Mouse (Mus musculus) limb, embryonic 12.5 days (tissue): ENCODE data around the gene Adipoq. TPM values are rescaled to one million over a fixed set of nuclear protein-coding genes. Genes with fewer than 3 reads are reported as not detected.

ENCODE experiments used
- ATAC-seq: fragments of 200-750 bp; cut with Nextera tagmentation; 2 replicates; pipeline ENCODE4 v1.8.0; 2017; ENCODE audit warnings: low read depth, moderate TSS enrichment; ENCODE audit not compliant: insufficient number of reproducible peaks, insufficient read depth, low FRiP score, low TSS enrichment
- H3K27ac ChIP-seq: fragments of 300-500 bp; sonication (generic); 2 replicates; pipeline ENCODE4 v1.5.1; 2016; ENCODE audit warnings: mild to moderate bottlenecking, moderate library complexity
- H3K27me3 ChIP-seq: fragments of 300-500 bp; sonication (generic); 2 replicates; pipeline ENCODE4 v1.6.1; 2016; ENCODE audit warnings: mild to moderate bottlenecking, moderate library complexity
- H3K36me3 ChIP-seq: fragments of 300-500 bp; sonication (generic); 2 replicates; pipeline ENCODE4 v1.6.1; 2016; ENCODE audit warnings: mild to moderate bottlenecking, moderate library complexity
- H3K4me1 ChIP-seq: fragments of 300-500 bp; sonication (generic); replicated peaks from 2 replicates; pipeline ENCODE4 v1.6.1; 2016
- H3K4me2 ChIP-seq: fragments of 300-500 bp; sonication (generic); 2 replicates; pipeline ENCODE4 v1.6.1; 2016; ENCODE audit warnings: mild to moderate bottlenecking, moderate library complexity
- H3K4me3 ChIP-seq: fragments of 300-500 bp; sonication (generic); replicated peaks from 2 replicates; pipeline ENCODE4 v1.5.1; 2016; ENCODE audit warnings: mild to moderate bottlenecking
- H3K9ac ChIP-seq: fragments of 300-500 bp; sonication (generic); replicated peaks from 2 replicates; pipeline ENCODE4 v1.6.1; 2016; ENCODE audit warnings: mild to moderate bottlenecking, moderate library complexity
- H3K9me3 ChIP-seq: fragments of 300-500 bp; sonication (generic); 2 replicates; pipeline ENCODE4 v1.6.1; 2016; ENCODE audit warnings: mild to moderate bottlenecking, moderate library complexity
- WGBS: fragments of 180-500 bp; shearing (Covaris S2); methylation state at CpG from one replicate; pipeline ENCODE4 v1.1.7; 2016; 5-methylcytosine and 5-hydroxymethylcytosine counted together
- polyA plus RNA-seq: library from polyadenylated mRNA; unstranded; fragments of >200 nt; fragmentation: Nextera tagmentation; extraction: Ambion mirVana; gene quantifications from 2 replicates; pipeline ENCODE4 v1.2.1, GENCODE M21; 2016

Adipoq gene
- polyA plus RNA-seq, 1 experiment from 2014 or later, result not detected

GRCm38 (mm10) chr16:23145211-23145610 lies 1.1 kb upstream of the Adipoq start:
- H3K9me3 ChIP-seq, result no peaks in the 10 kb centered on the region
- WGBS, result 76% methylated on average over 5 of the region's 5 CpGs
- no peak overlapping the region for H3K4me2 ChIP-seq

GRCm38 (mm10) chr16:23148936-23149335 lies 2.6 kb downstream of the Adipoq start:
- Histone ChIP-seq H3K4me2 (no peak overlapping the region), H3K9ac (no peak overlapping the region)
- 73% methylated on average over 2 of the region's 2 CpGs for WGBS

More at GRCm38 (mm10) chr16:23145211-23145610, 1.1 kb upstream of the Adipoq start:
- no peak for ATAC-seq
- H3K27me3 ChIP-seq, result no peaks in the 10 kb centered on the region
- H3K9ac ChIP-seq, result no peak overlapping the region
- H3K4me1 ChIP-seq, result no peaks in the 10 kb centered on the region; the same call in 1 of the 2 replicates
- no peak overlapping the region for H3K4me3 ChIP-seq
- no peaks in the 10 kb centered on the region for H3K36me3 ChIP-seq
- no peak overlapping the region for H3K27ac ChIP-seq

GRCm38 (mm10) chr16:23149396-23149795 lies 3.1 kb downstream of the Adipoq start:
- Histone ChIP-seq H3K4me3 (no peak overlapping the region), H3K4me2 (no peak overlapping the region), H3K27ac (no peak overlapping the region), H3K27me3 (no peaks in the 10 kb centered on the region), H3K36me3 (no peaks in the 10 kb centered on the region), H3K9ac (no peak overlapping the region), H3K9me3 (no peaks in the 10 kb centered on the region), H3K4me1 (no peaks in the 10 kb centered on the region; the same call in 1 of the 2 replicates)
- no peak for ATAC-seq
- WGBS, result 84% methylated on average over 8 of the region's 8 CpGs

More at GRCm38 (mm10) chr16:23148936-23149335, 2.6 kb downstream of the Adipoq start:
- Histone ChIP-seq H3K27me3 (no peaks in the 10 kb centered on the region), H3K4me3 (no peak overlapping the region), H3K36me3 (no peaks in the 10 kb centered on the region), H3K4me1 (no peaks in the 10 kb centered on the region; the same call in 1 of the 2 replicates), H3K27ac (no peak overlapping the region), H3K9me3 (no peaks in the 10 kb centered on the region)
- ATAC-seq, result no peak

GRCm38 (mm10) chr16:23151423-23151822 lies 5.1 kb downstream of the Adipoq start:
- Histone ChIP-seq H3K27ac (no peak overlapping the region), H3K4me1 (no peaks in the 10 kb centered on the region), H3K27me3 (no peaks in the 10 kb centered on the region), H3K4me3 (no peak overlapping the region), H3K4me2 (no peak overlapping the region), H3K9ac (no peak overlapping the region), H3K9me3 (no peaks in the 10 kb centered on the region), H3K36me3 (no peaks in the 10 kb centered on the region)
- 19% methylated on average over 2 of the region's 2 CpGs for WGBS
- ATAC-seq, result no peak

- WGBS, result 83% methylated on average over 5 of the region's 5 CpGs
- no peak for ATAC-seq
Observed at GRCm38 (mm10) chr16:23154261-23154660, 7.9 kb downstream of the Adipoq start.

GRCm38 (mm10) chr16:23157013-23157412 lies 10.7 kb downstream of the Adipoq start:
- no peak overlapping the region for H3K9ac ChIP-seq
- no peak overlapping the region for H3K27ac ChIP-seq
- no peaks in the 10 kb centered on the region for H3K36me3 ChIP-seq
- 92% methylated on average over 13 of the region's 13 CpGs for WGBS
- H3K4me1 ChIP-seq, result no peaks in the 10 kb centered on the region
- no peak overlapping the region for H3K4me2 ChIP-seq
- no peak overlapping the region for H3K4me3 ChIP-seq
- H3K27me3 ChIP-seq, result no peaks in the 10 kb centered on the region
- no peaks in the 10 kb centered on the region for H3K9me3 ChIP-seq
- ATAC-seq, result no peak

More at GRCm38 (mm10) chr16:23154261-23154660, 7.9 kb downstream of the Adipoq start:
- Histone ChIP-seq H3K4me1 (no peaks in the 10 kb centered on the region), H3K9me3 (no peaks in the 10 kb centered on the region), H3K4me2 (no peak overlapping the region), H3K9ac (no peak overlapping the region), H3K27ac (no peak overlapping the region), H3K36me3 (no peaks in the 10 kb centered on the region), H3K27me3 (no peaks in the 10 kb centered on the region), H3K4me3 (no peak overlapping the region)

GRCm38 (mm10) chr16:23158292-23158691 lies 12.0 kb downstream of the Adipoq start:
- H3K4me1 ChIP-seq, result no peaks in the 10 kb centered on the region
- no peaks in the 10 kb centered on the region for H3K9me3 ChIP-seq
- no peak overlapping the region for H3K27ac ChIP-seq
- no peak overlapping the region for H3K4me2 ChIP-seq
- no peaks in the 10 kb centered on the region for H3K27me3 ChIP-seq
- no peak overlapping the region for H3K9ac ChIP-seq
- H3K36me3 ChIP-seq, result no peaks in the 10 kb centered on the region
- no peak for ATAC-seq
- no peak overlapping the region for H3K4me3 ChIP-seq
- WGBS, result 90% methylated on average over 7 of the region's 7 CpGs

GRCm38 (mm10) chr16:23158957-23159356 lies 12.6 kb downstream of the Adipoq start:
- WGBS, result 59% methylated on average over 2 of the region's 2 CpGs
- Histone ChIP-seq H3K4me2 (no peak overlapping the region), H3K36me3 (no peaks in the 10 kb centered on the region)

GRCm38 (mm10) chr16:23159749-23160148 lies 13.4 kb downstream of the Adipoq start:
- 74% methylated on average over 2 of the region's 2 CpGs for WGBS
- H3K9ac ChIP-seq, result no peak overlapping the region
- H3K9me3 ChIP-seq, result no peaks in the 10 kb centered on the region
- H3K27ac ChIP-seq, result no peak overlapping the region
- no peak overlapping the region for H3K4me3 ChIP-seq
- H3K4me1 ChIP-seq, result no peaks in the 10 kb centered on the region
- no peak for ATAC-seq
- H3K4me2 ChIP-seq, result no peak overlapping the region
- no peaks in the 10 kb centered on the region for H3K27me3 ChIP-seq
- H3K36me3 ChIP-seq, result no peaks in the 10 kb centered on the region

More at GRCm38 (mm10) chr16:23158957-23159356, 12.6 kb downstream of the Adipoq start:
- Histone ChIP-seq H3K4me1 (no peaks in the 10 kb centered on the region), H3K9ac (no peak overlapping the region), H3K9me3 (no peaks in the 10 kb centered on the region), H3K27me3 (no peaks in the 10 kb centered on the region), H3K27ac (no peak overlapping the region), H3K4me3 (no peak overlapping the region)
- no peak for ATAC-seq

- no peak overlapping the region for H3K27ac ChIP-seq
- H3K36me3 ChIP-seq, result no peaks in the 10 kb centered on the region
- H3K4me2 ChIP-seq, result no peak overlapping the region
- 86% methylated on average over 3 of the region's 3 CpGs for WGBS
- ATAC-seq, result no peak
- H3K27me3 ChIP-seq, result no peaks in the 10 kb centered on the region
- no peaks in the 10 kb centered on the region for H3K4me1 ChIP-seq
- H3K9me3 ChIP-seq, result no peaks in the 10 kb centered on the region
- no peak overlapping the region for H3K4me3 ChIP-seq
- H3K9ac ChIP-seq, result no peak overlapping the region
Observed at GRCm38 (mm10) chr16:23162116-23162515, 15.8 kb downstream of the Adipoq start.

GRCm38 (mm10) chr16:23164443-23164842 lies 18.1 kb downstream of the Adipoq start:
- H3K27me3 ChIP-seq, result no peaks in the 10 kb centered on the region
- H3K4me3 ChIP-seq, result no peak overlapping the region
- H3K9ac ChIP-seq, result no peak overlapping the region
- no peaks in the 10 kb centered on the region for H3K9me3 ChIP-seq
- no peak overlapping the region for H3K27ac ChIP-seq
- no peak for ATAC-seq
- 80% methylated on average over 6 of the region's 6 CpGs for WGBS
- H3K4me1 ChIP-seq, result no peaks in the 10 kb centered on the region
- no peaks in the 10 kb centered on the region for H3K36me3 ChIP-seq
- H3K4me2 ChIP-seq, result no peak overlapping the region

- no peaks in the 10 kb centered on the region for H3K36me3 ChIP-seq
- no peak overlapping the region for H3K4me3 ChIP-seq
- H3K4me1 ChIP-seq, result no peaks in the 10 kb centered on the region
- H3K4me2 ChIP-seq, result no peak overlapping the region
- no peak overlapping the region for H3K27ac ChIP-seq
- WGBS, result 56% methylated on average over 9 of the region's 9 CpGs
- H3K9me3 ChIP-seq, result no peaks in the 10 kb centered on the region
- ATAC-seq, result no peak
- no peaks in the 10 kb centered on the region for H3K27me3 ChIP-seq
- no peak overlapping the region for H3K9ac ChIP-seq
Observed at GRCm38 (mm10) chr16:23165441-23165840, 19.1 kb downstream of the Adipoq start.
